Mouse (Mus musculus): ENCODE measurements at regions not wholly inside any gene's neighbourhood (a gene's known extent, or its start where the extent isn't known, plus 50 kb on each side); places are given as distances from the start of the nearest gene placed in this dataset.

- 44% methylated on average over 8 of the region's 8 CpGs for WGBS
- no peak overlapping the region for H3K9ac ChIP-seq (replicated peaks; ENCODE audit: low read length, poor library complexity, severe bottlenecking)
- no peaks in the 10 kb centered on the region for H3K4me1 ChIP-seq (ENCODE audit: insufficient read depth, low read length)
- H3K9me3 ChIP-seq (ENCODE audit: low read length): no peaks in the 10 kb centered on the region
- no peaks in the 10 kb centered on the region for H3K27me3 ChIP-seq (ENCODE audit: insufficient read depth, low read length)
- no peak overlapping the region for H3K4me3 ChIP-seq (ENCODE audit: low read depth, low read length)
- ATAC-seq (ENCODE audit: low FRiP score) (no peak), DNase-seq (ENCODE audit: low spot score) (peak; percentile 48)
- no peaks in the 10 kb centered on the region for H3K36me3 ChIP-seq (ENCODE audit: insufficient read depth, low read length)
- TF ChIP-seq CTCF (IDR thresholded peaks at IDR 0.05): no peak
- no peak overlapping the region for H3K27ac ChIP-seq (ENCODE audit: low read depth, low read length)
- no peak overlapping the region for H3K4me2 ChIP-seq (ENCODE audit: low read depth, low read length, poor library complexity, severe bottlenecking)
Observed at GRCm38 (mm10) chr3:118443742-118444332, 118.1 kb upstream of the Dpyd start.

- no peak for TF ChIP-seq CTCF (IDR thresholded peaks at IDR 0.05)
- Histone ChIP-seq H3K27me3 (ENCODE audit: insufficient read depth, low read length) (no peaks in the 10 kb centered on the region), H3K4me3 (ENCODE audit: low read depth, low read length) (no peak overlapping the region), H3K9me3 (ENCODE audit: low read length) (no peaks in the 10 kb centered on the region), H3K4me2 (ENCODE audit: low read depth, low read length, poor library complexity, severe bottlenecking) (no peak overlapping the region), H3K36me3 (ENCODE audit: insufficient read depth, low read length) (no peaks in the 10 kb centered on the region), H3K27ac (ENCODE audit: low read depth, low read length) (no peak overlapping the region), H3K9ac (replicated peaks; ENCODE audit: low read length, poor library complexity, severe bottlenecking) (no peak overlapping the region), H3K4me1 (ENCODE audit: insufficient read depth, low read length) (no peaks in the 10 kb centered on the region)
- ATAC-seq (ENCODE audit: low FRiP score) (no peak), DNase-seq (ENCODE audit: low spot score) (no peak)
- 80% methylated on average over 4 of the region's 4 CpGs for WGBS
Observed at GRCm38 (mm10) chr3:118445360-118445759, 116.6 kb upstream of the Dpyd start.

GRCm38 (mm10) chr3:118459636-118460035 lies 102.3 kb upstream of the Dpyd start:
- no peaks in the 10 kb centered on the region for H3K27me3 ChIP-seq (ENCODE audit: insufficient read depth, low read length)
- no peak for TF ChIP-seq CTCF (IDR thresholded peaks at IDR 0.05)
- no peaks in the 10 kb centered on the region for H3K9me3 ChIP-seq (ENCODE audit: low read length)
- H3K4me1 ChIP-seq (ENCODE audit: insufficient read depth, low read length): no peaks in the 10 kb centered on the region
- ATAC-seq (ENCODE audit: low FRiP score): no peak
- H3K27ac ChIP-seq (ENCODE audit: low read depth, low read length): no peak overlapping the region
- no peak overlapping the region for H3K9ac ChIP-seq (replicated peaks; ENCODE audit: low read length, poor library complexity, severe bottlenecking)
- no peak overlapping the region for H3K4me3 ChIP-seq (ENCODE audit: low read depth, low read length)
- no peaks in the 10 kb centered on the region for H3K36me3 ChIP-seq (ENCODE audit: insufficient read depth, low read length)
- no peak overlapping the region for H3K4me2 ChIP-seq (ENCODE audit: low read depth, low read length, poor library complexity, severe bottlenecking)
- 93% methylated on average over 2 of the region's 2 CpGs for WGBS
- no peak for DNase-seq (ENCODE audit: low spot score)

DNA sequence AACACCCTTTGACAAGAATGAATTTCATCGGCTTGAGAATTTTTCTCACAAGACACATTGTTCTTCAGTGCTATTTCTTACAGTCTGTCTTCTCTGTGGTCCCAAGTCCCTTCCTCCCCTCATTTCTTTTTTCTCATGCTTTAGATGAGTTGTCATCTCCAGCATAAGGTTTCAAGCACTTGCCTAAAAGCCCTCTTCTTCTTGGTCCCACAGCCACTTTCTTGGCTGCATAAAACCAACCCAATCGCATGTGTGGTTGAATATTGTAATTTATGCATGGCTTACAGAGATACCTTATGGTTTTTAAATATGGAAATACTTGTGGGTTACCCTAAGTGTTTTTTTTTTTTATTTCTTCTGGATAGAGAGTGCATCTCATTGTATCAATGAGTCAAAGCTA lies 96.3 kb upstream of the Dpyd start:
- H3K4me3 ChIP-seq (ENCODE audit: low read depth, low read length): no peak overlapping the region
- H3K36me3 ChIP-seq (ENCODE audit: insufficient read depth, low read length): no peaks in the 10 kb centered on the region
- 94% methylated on average over 2 of the region's 2 CpGs for WGBS
- H3K9me3 ChIP-seq (ENCODE audit: low read length): no peaks in the 10 kb centered on the region
- no peak overlapping the region for H3K27ac ChIP-seq (ENCODE audit: low read depth, low read length)
- no peaks in the 10 kb centered on the region for H3K27me3 ChIP-seq (ENCODE audit: insufficient read depth, low read length)
- H3K9ac ChIP-seq (replicated peaks; ENCODE audit: low read length, poor library complexity, severe bottlenecking): no peak overlapping the region
- no peak overlapping the region for H3K4me2 ChIP-seq (ENCODE audit: low read depth, low read length, poor library complexity, severe bottlenecking)
- no peak for DNase-seq (ENCODE audit: low spot score)
- ATAC-seq (ENCODE audit: low FRiP score): no peak
- H3K4me1 ChIP-seq (ENCODE audit: insufficient read depth, low read length): no peaks in the 10 kb centered on the region
- TF ChIP-seq CTCF (IDR thresholded peaks at IDR 0.05): no peak

DNA sequence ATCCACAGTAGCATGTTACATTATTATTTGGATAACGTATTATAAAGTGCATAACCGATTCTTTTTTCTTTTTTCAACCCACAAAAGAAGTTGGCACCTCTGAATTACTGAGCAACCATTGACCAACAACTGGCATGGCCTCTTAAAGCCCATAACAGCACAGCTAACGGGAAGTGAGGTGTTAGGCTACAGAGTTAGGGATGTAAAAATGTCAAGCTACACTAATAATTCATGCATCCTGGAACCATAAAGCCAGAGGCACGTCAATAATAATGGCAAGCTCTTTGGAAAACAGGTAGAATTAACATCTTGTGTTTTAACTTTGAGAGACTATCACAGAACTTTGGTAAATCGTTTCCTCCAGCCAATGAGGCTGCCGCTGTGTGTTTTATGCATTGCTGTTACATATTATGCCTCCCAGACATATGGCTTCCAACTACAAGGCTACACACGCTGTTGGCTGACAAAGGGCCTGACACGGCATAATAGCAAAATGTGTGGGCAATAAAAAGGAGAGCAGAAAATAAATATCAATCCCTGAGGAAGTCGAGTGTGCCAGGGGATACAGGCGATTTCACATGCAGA lies 89.6 kb upstream of the Dpyd start:
- DNase-seq (ENCODE audit: low spot score): no peak
- no peak overlapping the region for H3K27ac ChIP-seq (ENCODE audit: low read depth, low read length)
- no peaks in the 10 kb centered on the region for H3K36me3 ChIP-seq (ENCODE audit: insufficient read depth, low read length)
- no peak overlapping the region for H3K9ac ChIP-seq (replicated peaks; ENCODE audit: low read length, poor library complexity, severe bottlenecking)
- no peak overlapping the region for H3K4me2 ChIP-seq (ENCODE audit: low read depth, low read length, poor library complexity, severe bottlenecking)
- no peak overlapping the region for H3K4me3 ChIP-seq (ENCODE audit: low read depth, low read length)
- WGBS: 64% methylated on average over 10 of the region's 10 CpGs
- no peaks in the 10 kb centered on the region for H3K27me3 ChIP-seq (ENCODE audit: insufficient read depth, low read length)
- TF ChIP-seq CTCF (IDR thresholded peaks at IDR 0.05): no peak
- ATAC-seq (ENCODE audit: low FRiP score): no peak
- no peaks in the 10 kb centered on the region for H3K9me3 ChIP-seq (ENCODE audit: low read length)
- no peaks in the 10 kb centered on the region for H3K4me1 ChIP-seq (ENCODE audit: insufficient read depth, low read length)

- Histone ChIP-seq H3K4me3 (ENCODE audit: low read depth, low read length) (no peak overlapping the region), H3K4me1 (ENCODE audit: insufficient read depth, low read length) (no peaks in the 10 kb centered on the region), H3K36me3 (ENCODE audit: insufficient read depth, low read length) (no peaks in the 10 kb centered on the region), H3K27ac (ENCODE audit: low read depth, low read length) (no peak overlapping the region), H3K27me3 (ENCODE audit: insufficient read depth, low read length) (no peaks in the 10 kb centered on the region), H3K9me3 (ENCODE audit: low read length) (no peaks in the 10 kb centered on the region), H3K4me2 (ENCODE audit: low read depth, low read length, poor library complexity, severe bottlenecking) (no peak overlapping the region), H3K9ac (replicated peaks; ENCODE audit: low read length, poor library complexity, severe bottlenecking) (no peak overlapping the region)
- ATAC-seq (ENCODE audit: low FRiP score) (no peak), DNase-seq (ENCODE audit: low spot score) (no peak)
- WGBS: 88% methylated on average over 8 of the region's 8 CpGs
- TF ChIP-seq CTCF (IDR thresholded peaks at IDR 0.05): no peak
Observed at GRCm38 (mm10) chr3:118478065-118478464, 83.9 kb upstream of the Dpyd start.

All from midbrain, postnatal 0 days (tissue).